Mouse (Mus musculus) G1E (cell line): ENCODE measurements at regions not wholly inside any gene's neighbourhood (a gene's known extent, or its start where the extent isn't known, plus 50 kb on each side); places are given as distances from the start of the nearest gene placed in this dataset.

ENCODE experiments used
- CTCF ChIP-seq: IDR thresholded peaks from 2 replicates; pipeline ENCODE4 v1.5.1; 2012; ENCODE audit warnings: low read depth, low read length, inconsistent platforms, mixed read lengths
- GATA1 ChIP-seq: IDR thresholded peaks from 2 replicates; pipeline ENCODE4 v1.6.1; 2012; ENCODE audit warnings: borderline replicate concordance, low read length, inconsistent platforms, mixed read lengths
- POLR2AphosphoS5 ChIP-seq: IDR thresholded peaks from 2 replicates; pipeline ENCODE4 v1.6.1; 2012; ENCODE audit warnings: low read depth, low read length, inconsistent platforms; ENCODE audit not compliant: insufficient replicate concordance
- TAL1 ChIP-seq: conservative IDR thresholded peaks from 2 replicates; pipeline ENCODE4 v1.6.1; 2012; ENCODE audit warnings: low read depth, low read length, inconsistent platforms, mixed read lengths

- no peak for TF ChIP-seq CTCF
- TF ChIP-seq GATA1 = no peak
- TF ChIP-seq TAL1 = no peak
- no peak for TF ChIP-seq POLR2AphosphoS5
Observed at GRCm38 (mm10) chr6:118322631-118323030, 96.6 kb downstream of the Bms1 start.
